Mouse (Mus musculus) forebrain, embryonic 12.5 days (tissue): Measurements from ENCODE around the gene Dhrs7b. TPM values are rescaled to one million over a fixed set of nuclear protein-coding genes. Genes with fewer than 3 reads are reported as not detected.

ENCODE experiments used
- ATAC-seq: fragments of 200-750 bp; cut with Nextera tagmentation; 2 replicates; pipeline ENCODE4 v1.8.0; 2017; ENCODE audit warnings: moderate TSS enrichment; ENCODE audit not compliant: low FRiP score
- H3K27ac ChIP-seq: fragments of 300-500 bp; sonication (generic); 2 replicates; pipeline ENCODE4 v1.5.1; 2016; ENCODE audit warnings: mild to moderate bottlenecking
- H3K27me3 ChIP-seq: fragments of 300-500 bp; sonication (generic); 2 replicates; pipeline ENCODE4 v1.6.1; 2016; ENCODE audit warnings: mild to moderate bottlenecking
- H3K36me3 ChIP-seq: fragments of 300-500 bp; sonication (generic); replicated peaks from 2 replicates; pipeline ENCODE4 v1.6.1; 2016; ENCODE audit warnings: mild to moderate bottlenecking
- H3K4me1 ChIP-seq: fragments of 300-500 bp; sonication (generic); 2 replicates; pipeline ENCODE4 v1.6.1; 2016
- H3K4me2 ChIP-seq: fragments of 300-500 bp; sonication (generic); 2 replicates; pipeline ENCODE4 v1.6.1; 2016; ENCODE audit warnings: mild to moderate bottlenecking, moderate library complexity
- H3K4me3 ChIP-seq: fragments of 300-500 bp; sonication (generic); replicated peaks from 2 replicates; pipeline ENCODE4 v1.5.1; 2016; ENCODE audit warnings: mild to moderate bottlenecking
- H3K9ac ChIP-seq: fragments of 300-500 bp; sonication (generic); 2 replicates; pipeline ENCODE4 v1.6.1; 2016; ENCODE audit warnings: mild to moderate bottlenecking
- H3K9me3 ChIP-seq: fragments of 300-500 bp; sonication (generic); 2 replicates; pipeline ENCODE4 v1.6.1; 2016
- WGBS: fragments of 180-500 bp; shearing (Covaris S2); methylation state at CpG from one replicate; pipeline ENCODE4 v1.1.7; 2016; 5-methylcytosine and 5-hydroxymethylcytosine counted together
- polyA plus RNA-seq: library from polyadenylated mRNA; unstranded; fragments of >200 nt; fragmentation: Nextera tagmentation; extraction: Ambion mirVana; gene quantifications from 2 replicates; pipeline ENCODE4 v1.2.1, GENCODE M21; 2016

Dhrs7b gene
- 23.5 and 27.2 TPM in 2 replicates for polyA plus RNA-seq

DNA sequence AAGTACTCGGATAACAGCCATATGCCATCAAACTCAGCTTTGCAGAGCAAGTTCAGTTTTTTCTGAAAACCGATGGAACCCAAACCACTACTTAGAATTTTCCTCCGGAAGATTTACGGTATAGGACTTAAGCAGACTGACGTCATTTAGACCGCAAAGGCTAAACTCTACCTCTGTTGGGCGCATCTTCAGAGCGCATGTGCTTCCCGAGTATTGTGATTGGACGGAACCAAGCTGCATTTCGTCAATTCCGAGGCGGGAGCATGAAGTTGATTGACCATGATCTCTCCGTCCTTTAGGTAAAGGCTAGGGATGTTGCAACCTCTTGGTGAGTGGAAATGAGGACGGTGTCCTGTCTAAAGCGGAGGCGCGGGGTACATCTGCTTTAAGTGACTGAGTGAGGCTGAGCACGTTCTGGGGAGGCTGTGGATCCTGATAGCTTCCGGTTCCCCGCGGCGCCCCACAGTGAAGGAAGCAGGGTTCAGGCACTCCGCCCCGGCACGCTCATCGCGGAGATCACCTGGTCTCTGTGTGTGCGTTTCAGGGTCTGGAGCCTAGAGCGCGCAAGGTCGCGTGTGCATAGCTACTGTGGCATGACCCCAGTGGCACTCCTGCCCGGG is at the start of gene Dhrs7b:
Gene Dhrs7b, plus strand, starts transcription at position 199 of the 620 bp plus-strand sequence.
- Histone ChIP-seq H3K27me3 (peaks cover 6% of the 10 kb centered on the region; the same call in 1 of the 2 replicates), H3K4me3 (peak within 1 kb of the TSS; percentile 72), H3K4me2 (peak within 1 kb of the TSS; percentile 76), H3K4me1 (peaks cover 8% of the 10 kb centered on the region), H3K36me3 (no peaks in the 10 kb centered on the region), H3K9me3 (no peaks in the 10 kb centered on the region), H3K9ac (peak within 1 kb of the TSS; percentile 72), H3K27ac (peak within 1 kb of the TSS; percentile 75)
- ATAC-seq, result peak; percentile 94
- under 1% methylated on average over 34 of the region's 34 CpGs for WGBS

DNA sequence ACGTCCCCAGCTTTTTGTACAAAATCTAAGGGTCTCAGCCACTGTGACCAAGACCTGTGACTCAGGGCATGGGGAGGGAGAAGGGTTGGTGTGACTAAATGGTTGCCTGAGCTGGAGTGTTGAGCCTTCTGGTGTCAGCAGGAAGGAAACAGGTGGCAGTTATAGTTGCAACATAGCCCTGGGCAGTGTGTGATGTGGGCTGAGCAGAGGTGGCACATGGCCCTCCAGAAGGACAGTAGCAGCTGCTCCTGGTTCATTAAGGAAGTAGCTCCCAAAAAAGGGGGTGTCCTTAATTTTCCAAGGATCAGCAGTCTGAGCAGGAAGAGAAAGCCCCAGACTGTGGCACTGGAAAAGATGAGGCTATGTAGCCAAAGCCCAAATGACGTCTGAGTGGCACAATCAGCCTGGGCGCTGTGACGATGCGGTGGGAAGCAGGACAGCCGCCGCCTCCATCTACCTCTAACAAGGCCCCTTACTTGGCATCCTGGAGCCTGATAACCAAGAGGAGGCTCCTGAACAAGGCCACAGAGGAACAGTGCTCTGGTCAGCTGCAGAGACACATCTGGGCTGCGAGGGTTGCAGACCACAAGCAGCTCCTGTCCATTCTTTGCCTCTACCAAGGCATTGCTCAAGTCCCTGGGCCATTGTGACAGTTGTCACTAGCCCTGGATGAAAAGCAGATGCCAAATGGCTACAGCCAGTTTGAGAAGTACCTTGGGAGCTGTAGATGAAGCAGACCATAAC is 46.1 kb upstream of the Dhrs7b start:
- Histone ChIP-seq H3K4me2 (no peak overlapping the region), H3K27ac (no peak overlapping the region), H3K9me3 (no peaks in the 10 kb centered on the region), H3K4me1 (peaks cover 32% of the 10 kb centered on the region), H3K4me3 (no peak overlapping the region), H3K9ac (no peak overlapping the region), H3K27me3 (no peaks in the 10 kb centered on the region), H3K36me3 (peaks cover 90% of the 10 kb centered on the region)
- 91% methylated on average over 8 of the region's 8 CpGs for WGBS
- ATAC-seq, result no peak

DNA sequence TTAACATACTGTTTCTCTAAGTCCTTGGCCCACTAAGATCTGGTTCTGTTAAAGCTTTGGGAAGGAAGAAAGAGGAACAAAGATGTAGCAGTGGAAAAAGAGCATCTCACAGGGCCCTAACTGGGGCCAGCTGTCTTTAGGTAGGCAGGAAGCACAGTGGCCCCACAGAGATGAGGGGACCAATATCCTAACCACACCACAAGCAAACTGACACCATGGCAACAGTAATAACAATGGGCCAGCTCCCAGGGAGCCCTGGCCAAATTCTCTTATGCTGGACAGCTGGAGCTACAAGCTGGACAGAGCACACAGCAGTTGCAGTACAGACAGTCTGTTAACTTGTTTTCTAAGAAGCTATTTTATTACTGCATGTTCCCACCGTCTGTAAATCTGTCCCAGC is 42.8 kb upstream of the Dhrs7b start:
- WGBS, result 59% methylated on average over 1 of the region's 1 CpGs
- ATAC-seq, result no peak
- Histone ChIP-seq H3K9ac (no peak overlapping the region), H3K4me2 (no peak overlapping the region), H3K27me3 (no peaks in the 10 kb centered on the region), H3K9me3 (no peaks in the 10 kb centered on the region), H3K27ac (no peak overlapping the region), H3K36me3 (peaks cover 84% of the 10 kb centered on the region), H3K4me3 (no peak overlapping the region), H3K4me1 (no peaks in the 10 kb centered on the region; the same call in 1 of the 2 replicates)

DNA sequence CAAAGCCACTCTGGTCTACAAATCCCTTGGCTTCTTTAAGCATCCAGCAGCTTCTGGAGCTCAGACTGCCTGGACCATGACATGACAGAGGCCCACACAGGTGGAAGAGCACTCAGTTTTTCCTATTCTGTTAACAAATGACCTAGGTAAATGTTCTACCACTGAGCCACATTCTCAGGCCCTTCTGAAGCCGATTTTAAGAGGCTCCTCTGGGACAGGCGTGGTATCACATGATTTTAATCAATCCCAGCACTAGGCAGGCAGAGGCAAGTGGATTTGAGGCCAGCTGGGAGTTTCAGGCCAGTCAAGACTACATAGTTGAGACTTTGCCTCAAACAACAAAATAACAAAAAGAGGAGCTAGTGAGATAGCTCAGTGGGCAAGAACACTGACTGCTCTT is 40.0 kb upstream of the Dhrs7b start:
- ATAC-seq, result no peak

DNA sequence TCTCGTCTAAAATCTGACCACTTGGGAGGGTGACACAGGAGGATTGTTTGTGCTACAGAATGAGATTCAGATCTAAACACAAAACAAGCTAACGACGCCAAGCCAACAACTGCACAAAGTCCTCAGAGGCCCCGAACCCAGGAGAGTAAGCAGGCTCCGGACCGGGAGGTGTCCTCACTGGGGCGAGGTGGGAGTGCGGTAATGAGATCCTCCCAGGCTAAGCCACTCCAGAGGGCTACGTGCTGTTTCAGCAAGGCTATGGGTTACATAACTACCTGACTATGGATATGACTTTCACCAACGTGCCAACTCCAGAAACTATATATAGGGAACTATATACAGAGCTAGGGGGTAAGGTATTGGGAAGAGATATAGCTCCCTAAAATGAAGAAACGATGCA is 34.1 kb upstream of the Dhrs7b start:
- no peak for ATAC-seq
- peaks cover 79% of the 10 kb centered on the region for H3K36me3 ChIP-seq
- no peak overlapping the region for H3K9ac ChIP-seq

More for the DNA sequence above, 40.0 kb upstream of the Dhrs7b start:
- Histone ChIP-seq H3K27ac (no peak overlapping the region), H3K4me3 (no peak overlapping the region), H3K36me3 (peaks cover 76% of the 10 kb centered on the region), H3K27me3 (no peaks in the 10 kb centered on the region), H3K9ac (no peak overlapping the region), H3K4me1 (no peaks in the 10 kb centered on the region; the same call in 1 of the 2 replicates), H3K9me3 (no peaks in the 10 kb centered on the region), H3K4me2 (no peak overlapping the region)
- WGBS, result 88% methylated on average over 2 of the region's 2 CpGs

DNA sequence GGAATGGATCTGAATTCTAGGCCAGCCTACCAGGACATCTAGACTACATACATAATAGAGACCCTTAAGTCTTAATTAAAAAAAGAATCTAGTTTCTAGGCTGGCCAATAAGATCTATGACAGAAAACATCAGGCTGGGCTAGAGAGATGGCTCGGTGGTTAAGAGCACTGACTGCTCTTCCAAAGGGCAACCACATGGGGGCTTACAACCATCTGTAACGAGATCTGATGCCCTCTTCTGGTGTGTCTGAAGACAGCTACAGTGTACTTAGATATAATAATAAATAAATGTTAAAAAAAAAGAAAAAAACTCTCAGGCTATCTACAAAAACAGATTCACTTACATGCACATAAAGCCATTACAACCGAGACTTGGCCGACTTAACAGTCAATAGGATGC is 30.5 kb upstream of the Dhrs7b start:
- Histone ChIP-seq H3K27me3 (no peaks in the 10 kb centered on the region), H3K4me2 (no peak overlapping the region), H3K9ac (no peak overlapping the region), H3K27ac (no peak overlapping the region), H3K4me1 (no peaks in the 10 kb centered on the region), H3K9me3 (no peaks in the 10 kb centered on the region), H3K36me3 (peaks cover 63% of the 10 kb centered on the region), H3K4me3 (no peak overlapping the region)
- 85% methylated on average over 4 of the region's 4 CpGs for WGBS
- no peak for ATAC-seq

More for the DNA sequence above, 34.1 kb upstream of the Dhrs7b start:
- 91% methylated on average over 11 of the region's 11 CpGs for WGBS
- Histone ChIP-seq H3K4me3 (no peak overlapping the region), H3K27me3 (no peaks in the 10 kb centered on the region), H3K4me1 (no peaks in the 10 kb centered on the region), H3K27ac (no peak overlapping the region), H3K9me3 (no peaks in the 10 kb centered on the region), H3K4me2 (no peak overlapping the region)

DNA sequence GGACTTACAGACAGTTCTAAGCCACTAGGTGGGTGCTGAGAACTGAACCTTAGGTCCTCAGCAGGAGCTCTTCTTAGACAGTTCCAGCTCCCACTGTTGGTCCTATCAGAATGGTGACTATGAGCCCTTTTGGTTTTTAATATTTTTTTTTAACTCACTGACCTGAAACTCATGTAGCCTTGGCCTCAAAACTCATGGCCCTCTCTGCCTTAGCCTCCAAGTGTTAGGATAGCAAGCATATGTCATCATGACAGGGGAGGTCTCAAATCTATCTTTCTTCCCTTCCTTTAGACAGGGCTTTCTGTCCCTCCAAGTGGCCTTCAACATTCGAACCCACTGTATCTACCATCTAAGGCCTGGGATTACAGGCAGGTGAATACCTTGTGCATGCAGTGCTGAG is 29.5 kb upstream of the Dhrs7b start:
- no peak for ATAC-seq
- H3K9ac ChIP-seq, result no peak overlapping the region
- H3K9me3 ChIP-seq, result no peaks in the 10 kb centered on the region
- H3K27ac ChIP-seq, result no peak overlapping the region
- 88% methylated on average over 1 of the region's 1 CpGs for WGBS
- H3K4me1 ChIP-seq, result no peaks in the 10 kb centered on the region
- H3K27me3 ChIP-seq, result no peaks in the 10 kb centered on the region
- H3K4me2 ChIP-seq, result no peak overlapping the region
- no peak overlapping the region for H3K4me3 ChIP-seq
- peaks cover 61% of the 10 kb centered on the region for H3K36me3 ChIP-seq

DNA sequence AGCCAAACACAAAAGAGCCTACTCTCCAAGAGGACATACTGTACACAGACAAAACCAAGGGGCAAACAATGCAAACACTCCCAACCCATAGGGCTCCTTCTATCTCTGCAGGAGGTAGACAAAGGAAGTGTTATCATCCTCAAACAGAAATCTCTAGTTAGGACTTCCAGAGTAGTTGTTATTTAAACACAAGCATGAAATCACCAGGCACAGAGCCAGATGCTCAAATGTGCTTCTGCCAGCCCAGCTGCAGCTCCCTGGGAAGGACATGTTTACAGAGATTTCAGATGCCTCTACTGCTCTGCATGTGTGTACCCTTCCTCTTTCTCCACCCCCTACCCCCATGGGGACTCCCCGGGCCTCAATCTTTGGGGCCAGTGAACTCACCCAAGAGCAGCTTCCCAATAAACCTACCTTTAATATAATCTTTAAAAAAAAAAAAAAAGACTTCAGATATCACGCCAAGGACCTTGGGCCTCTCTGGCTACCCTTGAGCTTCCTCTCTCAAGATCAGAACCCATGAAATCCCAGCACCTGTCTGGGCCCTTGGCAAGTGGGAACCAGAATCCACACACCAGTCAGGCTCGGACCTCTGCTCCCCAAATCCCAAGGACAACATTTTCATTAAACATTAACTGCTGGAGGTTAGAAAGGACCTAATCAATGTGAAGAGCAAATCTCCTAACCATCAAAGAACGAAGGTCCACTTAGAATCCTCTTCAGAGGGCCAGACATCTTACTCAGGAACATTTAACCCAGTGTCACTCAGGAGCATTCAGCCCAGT is 22.0 kb upstream of the Dhrs7b start:
- Histone ChIP-seq H3K4me3 (no peak overlapping the region; the same call in 1 of the 2 replicates), H3K4me1 (peaks cover 26% of the 10 kb centered on the region), H3K27me3 (no peaks in the 10 kb centered on the region), H3K9me3 (no peaks in the 10 kb centered on the region), H3K9ac (no peak overlapping the region), H3K27ac (no peak overlapping the region), H3K36me3 (peaks cover 4% of the 10 kb centered on the region), H3K4me2 (peak overlapping the region; percentile 77; the same call in 1 of the 2 replicates)
- WGBS, result 83% methylated on average over 4 of the region's 4 CpGs
- no peak for ATAC-seq

DNA sequence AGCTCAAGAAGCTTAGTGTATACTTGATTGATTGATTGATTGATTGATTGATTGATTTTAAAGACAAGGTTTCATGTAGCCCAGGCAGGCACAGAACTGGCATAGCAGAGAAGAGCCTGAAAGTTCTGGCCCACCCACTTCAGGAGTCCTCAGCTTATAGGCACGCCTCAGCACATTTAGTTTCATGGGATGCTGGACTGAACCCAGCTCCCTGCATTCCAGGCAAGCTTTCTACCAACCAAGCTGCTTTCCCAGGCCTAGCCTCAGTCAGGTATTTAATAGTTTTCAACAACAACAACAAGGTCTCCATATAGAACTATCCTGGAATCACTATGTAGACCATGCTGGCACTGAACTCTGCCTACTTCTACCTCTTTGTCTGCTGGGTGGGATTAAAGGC is 20.9 kb upstream of the Dhrs7b start:
- Histone ChIP-seq H3K9me3 (no peaks in the 10 kb centered on the region), H3K27me3 (no peaks in the 10 kb centered on the region), H3K9ac (peak overlapping the region; percentile 38; the same call in 1 of the 2 replicates), H3K4me1 (peaks cover 26% of the 10 kb centered on the region), H3K27ac (no peak overlapping the region), H3K36me3 (no peaks in the 10 kb centered on the region), H3K4me2 (peak overlapping the region; percentile 77), H3K4me3 (peak overlapping the region; percentile 49)
- 71% methylated on average over 1 of the region's 1 CpGs for WGBS
- ATAC-seq, result no peak

DNA sequence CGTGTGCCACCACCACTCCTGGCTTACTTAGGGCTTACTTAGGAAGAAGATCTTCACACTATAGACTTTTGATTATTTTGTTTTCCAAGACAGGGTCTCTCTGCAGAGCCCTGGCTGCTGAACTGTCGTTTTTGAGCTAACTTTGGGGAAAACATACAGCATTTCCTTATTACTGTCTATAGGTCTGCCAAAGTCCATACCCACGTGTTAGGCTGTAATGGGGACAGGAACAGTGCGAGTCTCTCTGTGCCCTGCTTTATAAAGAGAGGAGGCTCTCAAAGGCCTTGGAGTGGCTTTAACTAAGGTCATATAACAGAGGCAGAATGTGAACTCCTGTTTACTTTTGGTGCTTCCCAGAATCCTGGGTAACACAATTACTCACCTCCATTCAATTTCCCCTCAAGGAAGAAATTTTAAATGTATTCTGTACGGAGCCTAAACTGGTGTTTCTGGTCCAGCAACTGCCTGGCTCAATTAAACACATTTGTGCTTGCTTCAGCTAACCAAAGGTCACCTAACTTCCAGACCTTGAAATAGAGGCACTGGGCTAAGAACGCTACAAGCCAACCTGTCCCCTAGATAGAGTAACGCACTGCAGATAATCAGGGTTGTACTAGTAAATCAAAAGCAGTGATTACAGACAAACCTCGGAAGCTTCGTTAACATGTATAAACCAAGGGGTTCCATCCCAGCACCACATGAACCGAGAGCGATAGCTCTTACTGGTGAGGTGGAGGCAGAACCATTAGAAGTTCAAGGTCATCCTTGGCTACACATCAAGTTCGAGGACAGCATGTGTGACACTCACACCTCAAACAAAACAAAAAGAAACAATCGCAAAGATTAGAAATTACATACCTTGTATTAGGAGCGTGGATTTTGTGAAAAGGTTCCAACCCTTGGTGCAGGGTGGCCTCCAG is 20.1 kb upstream of the Dhrs7b start:
- WGBS, result 15% methylated on average over 14 of the region's 14 CpGs
- peak overlapping the region; percentile 38; the same call in 1 of the 2 replicates for H3K9ac ChIP-seq
- H3K36me3 ChIP-seq, result no peaks in the 10 kb centered on the region
- peak overlapping the region; percentile 77 for H3K4me2 ChIP-seq
- H3K9me3 ChIP-seq, result no peaks in the 10 kb centered on the region
- peak overlapping the region; percentile 49 for H3K4me3 ChIP-seq
- H3K27ac ChIP-seq, result no peak overlapping the region
- no peak for ATAC-seq
- no peaks in the 10 kb centered on the region for H3K27me3 ChIP-seq
- peaks cover 26% of the 10 kb centered on the region for H3K4me1 ChIP-seq

DNA sequence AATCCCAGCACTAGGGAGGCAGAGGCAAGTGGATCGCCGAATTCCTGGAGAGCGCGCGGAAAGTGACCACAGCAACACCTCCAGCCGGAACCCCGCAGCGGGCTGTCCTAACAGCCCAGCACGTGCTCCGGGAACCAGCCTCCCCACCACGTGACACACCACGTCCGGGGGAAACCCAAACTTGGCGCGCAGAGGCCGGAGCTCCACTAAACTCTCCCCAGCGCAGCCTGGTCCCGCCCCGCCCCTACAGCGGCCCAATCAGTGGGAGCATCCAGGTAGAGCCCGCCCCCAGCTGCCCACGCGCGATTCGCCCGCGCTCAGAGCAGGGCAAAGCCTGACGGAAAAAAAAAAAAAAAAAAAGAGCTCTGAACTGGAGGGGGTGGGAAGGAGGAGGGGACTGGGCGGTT is 19.4 kb upstream of the Dhrs7b start:
- peak; percentile 100 for ATAC-seq
- 0% methylated on average over 29 of the region's 29 CpGs for WGBS
- Histone ChIP-seq H3K4me1 (peaks cover 26% of the 10 kb centered on the region), H3K9ac (peak overlapping the region; percentile 38; the same call in 1 of the 2 replicates), H3K4me2 (peak overlapping the region; percentile 77), H3K4me3 (peak overlapping the region; percentile 49), H3K9me3 (no peaks in the 10 kb centered on the region), H3K27me3 (no peaks in the 10 kb centered on the region), H3K36me3 (no peaks in the 10 kb centered on the region), H3K27ac (no peak overlapping the region)
